Mouse (Mus musculus) limb, embryonic 13.5 days (tissue): ENCODE results near the gene Slc44a5. TPM values are rescaled to one million over a fixed set of nuclear protein-coding genes. Genes with fewer than 3 reads are reported as not detected.
"Not testable (repeated sequence)": the region's sequence is repeated elsewhere in the genome, so short reads cannot be mapped to it uniquely, and the experiment has no call there.

ENCODE experiments used
- ATAC-seq: fragments of 200-750 bp; cut with Nextera tagmentation; 2 replicates; pipeline ENCODE4 v1.8.0; 2017; ENCODE audit warnings: low read depth, moderate number of reproducible peaks, moderate TSS enrichment; ENCODE audit not compliant: low FRiP score
- H3K27ac ChIP-seq: fragments of 300-500 bp; sonication (generic); 2 replicates; pipeline ENCODE4 v1.5.1; 2015; ENCODE audit warnings: inconsistent platforms, mild to moderate bottlenecking, moderate library complexity
- H3K27me3 ChIP-seq: fragments of 300-500 bp; sonication (generic); 2 replicates; pipeline ENCODE4 v1.6.1; 2015; ENCODE audit warnings: mild to moderate bottlenecking, inconsistent platforms
- H3K36me3 ChIP-seq: fragments of 300-500 bp; sonication (generic); 2 replicates; pipeline ENCODE4 v1.6.1; 2015; ENCODE audit warnings: inconsistent platforms, mild to moderate bottlenecking, moderate library complexity
- H3K4me1 ChIP-seq: fragments of 300-500 bp; sonication (generic); 2 replicates; pipeline ENCODE4 v1.6.1; 2015; ENCODE audit warnings: inconsistent platforms
- H3K4me2 ChIP-seq: fragments of 300-500 bp; sonication (generic); replicated peaks from 2 replicates; pipeline ENCODE4 v1.6.1; 2015; ENCODE audit warnings: inconsistent platforms, mild to moderate bottlenecking, moderate library complexity
- H3K4me3 ChIP-seq: fragments of 300-500 bp; sonication (generic); 2 replicates; pipeline ENCODE4 v1.5.1; 2015; ENCODE audit warnings: moderate library complexity, mild to moderate bottlenecking, inconsistent platforms
- H3K9ac ChIP-seq: fragments of 300-500 bp; sonication (generic); 2 replicates; pipeline ENCODE4 v1.6.1; 2015; ENCODE audit warnings: mild to moderate bottlenecking, inconsistent platforms
- H3K9me3 ChIP-seq: fragments of 300-500 bp; sonication (generic); 2 replicates; pipeline ENCODE4 v1.6.1; 2016; ENCODE audit warnings: inconsistent platforms
- WGBS: fragments of 180-500 bp; shearing (Covaris S2); methylation state at CpG from one replicate; pipeline ENCODE4 v1.1.7; 2015; 5-methylcytosine and 5-hydroxymethylcytosine counted together
- polyA plus RNA-seq: library from polyadenylated mRNA; unstranded; fragments of >200 nt; fragmentation: Nextera tagmentation; extraction: Ambion mirVana; gene quantifications from 2 replicates; pipeline ENCODE4 v1.2.1, GENCODE M21; 2015

Slc44a5 gene
- polyA plus RNA-seq, 1 experiment from 2014 or later, result 1.0 TPM

- 30% methylated on average over 10 of the region's 10 CpGs for WGBS
- H3K27me3 ChIP-seq, result no peaks in the 10 kb centered on the region
- no peak overlapping the region for H3K4me2 ChIP-seq
- H3K9ac ChIP-seq, result no peak overlapping the region
- no peaks in the 10 kb centered on the region for H3K9me3 ChIP-seq
- no peak overlapping the region for H3K27ac ChIP-seq
- H3K4me1 ChIP-seq, result no peaks in the 10 kb centered on the region
- no peaks in the 10 kb centered on the region for H3K36me3 ChIP-seq
- no peak overlapping the region for H3K4me3 ChIP-seq
- no peak for ATAC-seq
Observed at GRCm38 (mm10) chr3:154210431-154211055, 237.3 kb downstream of the Slc44a5 start.

- no peak for ATAC-seq
- Histone ChIP-seq H3K9me3 (no peaks in the 10 kb centered on the region), H3K4me1 (no peaks in the 10 kb centered on the region), H3K4me2 (no peak overlapping the region), H3K4me3 (no peak overlapping the region), H3K27me3 (no peaks in the 10 kb centered on the region), H3K27ac (no peak overlapping the region), H3K9ac (no peak overlapping the region), H3K36me3 (no peaks in the 10 kb centered on the region)
- 87% methylated on average over 2 of the region's 2 CpGs for WGBS
Observed at GRCm38 (mm10) chr3:154212551-154212950, 239.3 kb downstream of the Slc44a5 start.

DNA sequence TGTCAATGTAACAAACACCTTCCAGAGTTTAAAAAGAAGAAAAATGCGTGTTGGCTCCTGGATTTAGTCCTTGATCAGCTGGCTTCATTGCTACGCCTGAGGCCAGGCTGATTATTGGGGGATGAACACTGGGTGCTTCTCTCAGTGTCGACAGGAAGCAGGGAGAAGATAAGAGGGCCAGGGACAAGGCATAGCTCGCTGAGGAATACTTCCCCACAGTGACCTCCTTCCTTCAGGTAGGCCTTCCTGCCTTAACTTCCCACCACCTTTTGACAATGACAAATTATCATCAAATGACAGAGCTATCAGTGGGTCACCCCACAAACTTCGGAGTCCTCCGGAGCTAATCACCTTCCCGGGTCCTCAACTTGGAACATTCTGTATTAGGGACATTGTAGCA is 242.1 kb downstream of the Slc44a5 start:
- Histone ChIP-seq H3K27ac (no peak overlapping the region), H3K9me3 (no peaks in the 10 kb centered on the region), H3K9ac (no peak overlapping the region), H3K4me2 (no peak overlapping the region), H3K27me3 (no peaks in the 10 kb centered on the region), H3K4me1 (no peaks in the 10 kb centered on the region), H3K4me3 (no peak overlapping the region), H3K36me3 (no peaks in the 10 kb centered on the region)
- no peak for ATAC-seq
- WGBS, result 71% methylated on average over 7 of the region's 7 CpGs

DNA sequence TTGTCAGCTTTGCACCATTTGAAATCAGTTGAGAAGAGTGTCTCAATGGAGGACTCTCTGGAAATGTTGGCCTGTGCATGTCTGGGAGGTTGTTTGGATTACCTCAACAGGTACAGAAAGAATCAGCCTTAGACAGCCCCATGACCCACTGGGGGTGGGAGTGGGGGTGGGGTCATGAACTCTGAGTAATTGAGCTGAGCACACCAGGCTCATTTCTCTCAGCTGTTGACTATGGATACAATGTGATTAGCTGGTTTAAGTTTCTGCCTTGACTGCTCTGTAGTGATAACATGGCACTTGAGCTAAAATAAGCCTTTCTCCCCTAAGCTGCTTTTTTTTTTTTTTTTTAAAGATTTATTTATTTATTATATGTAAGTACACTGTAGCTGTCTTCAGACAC is 242.5 kb downstream of the Slc44a5 start:
- no peak overlapping the region for H3K4me2 ChIP-seq
- no peak for ATAC-seq
- H3K4me3 ChIP-seq, result no peak overlapping the region
- H3K4me1 ChIP-seq, result no peaks in the 10 kb centered on the region
- no peak overlapping the region for H3K27ac ChIP-seq
- no peaks in the 10 kb centered on the region for H3K36me3 ChIP-seq
- H3K27me3 ChIP-seq, result no peaks in the 10 kb centered on the region
- H3K9ac ChIP-seq, result no peak overlapping the region
- no peaks in the 10 kb centered on the region for H3K9me3 ChIP-seq

DNA sequence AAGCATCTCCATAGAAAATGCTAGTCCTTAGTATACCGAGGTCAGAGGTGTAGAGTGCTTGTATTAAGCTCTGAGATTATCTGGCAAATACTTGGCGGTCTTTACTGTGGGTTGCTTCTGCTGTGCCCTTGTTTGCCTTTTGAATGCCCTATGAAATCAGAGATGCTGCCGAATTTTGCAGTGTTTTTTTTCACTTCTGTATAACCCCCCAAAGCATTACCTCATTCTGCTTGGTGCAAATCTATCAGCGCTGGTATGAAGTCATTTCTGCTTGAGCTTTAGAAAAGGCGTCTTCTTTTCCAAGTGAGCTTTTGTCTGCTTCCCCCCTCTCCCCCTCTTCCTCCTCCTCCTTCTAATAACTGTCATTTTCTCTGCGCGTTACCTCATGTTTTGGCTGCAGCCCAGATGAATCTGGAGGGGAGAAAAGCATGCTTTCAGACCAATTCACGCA is 248.9 kb downstream of the Slc44a5 start:
- Histone ChIP-seq H3K27me3 (no peaks in the 10 kb centered on the region), H3K9me3 (no peaks in the 10 kb centered on the region), H3K36me3 (no peaks in the 10 kb centered on the region), H3K9ac (no peak overlapping the region), H3K4me1 (0 out of 2 replicates have a peak, but pooled peaks cover 8% of the 10 kb centered on the region), H3K4me3 (no peak overlapping the region), H3K27ac (no peak overlapping the region), H3K4me2 (no peak overlapping the region)
- peak; percentile 64 for ATAC-seq
- 53% methylated on average over 8 of the region's 8 CpGs for WGBS

DNA sequence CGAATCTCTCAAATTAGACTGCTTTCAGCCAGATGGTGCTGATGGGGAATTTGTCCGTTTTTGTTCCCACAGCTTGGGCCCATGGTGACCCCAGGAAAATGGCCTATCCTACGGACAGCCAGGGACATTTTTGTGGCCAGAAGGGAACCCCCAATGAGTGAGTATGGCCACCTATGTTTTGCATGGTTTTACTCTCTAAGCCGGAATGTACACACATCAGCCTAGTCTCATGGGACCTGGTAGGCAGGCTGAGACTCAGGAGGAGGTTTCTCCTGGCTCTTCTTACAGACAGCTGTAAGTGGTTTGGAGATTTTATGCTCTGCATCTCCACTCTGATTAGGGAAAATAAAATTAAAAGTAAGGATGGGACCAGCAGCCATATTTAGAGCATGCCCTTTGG is 249.5 kb downstream of the Slc44a5 start:
- 0 out of 2 replicates have a peak, but pooled peaks have one; percentile 12 for ATAC-seq
- Histone ChIP-seq H3K27ac (no peak overlapping the region), H3K27me3 (no peaks in the 10 kb centered on the region), H3K4me2 (no peak overlapping the region), H3K4me1 (0 out of 2 replicates have a peak, but pooled peaks cover 8% of the 10 kb centered on the region), H3K4me3 (no peak overlapping the region), H3K9ac (no peak overlapping the region), H3K36me3 (no peaks in the 10 kb centered on the region), H3K9me3 (no peaks in the 10 kb centered on the region)
- 62% methylated on average over 4 of the region's 4 CpGs for WGBS

- peak; percentile 49; the same call in 1 of the 2 replicates for ATAC-seq
Observed at GRCm38 (mm10) chr3:154226100-154226752, 253.0 kb downstream of the Slc44a5 start.

GRCm38 (mm10) chr3:154244932-154245331 is 271.7 kb downstream of the Slc44a5 start:
- Histone ChIP-seq H3K4me1 (no peaks in the 10 kb centered on the region), H3K27ac (no peak overlapping the region), H3K9me3 (peaks cover 10% of the 10 kb centered on the region), H3K9ac (no peak overlapping the region), H3K27me3 (peaks cover 12% of the 10 kb centered on the region; the same call in 1 of the 2 replicates), H3K36me3 (no peaks in the 10 kb centered on the region), H3K4me2 (no peak overlapping the region), H3K4me3 (no peak overlapping the region)
- WGBS, result 84% methylated on average over 1 of the region's 1 CpGs
- no peak for ATAC-seq

More at GRCm38 (mm10) chr3:154226100-154226752, 253.0 kb downstream of the Slc44a5 start:
- Histone ChIP-seq H3K4me1 (0 out of 2 replicates have a peak, but pooled peaks cover 8% of the 10 kb centered on the region), H3K27ac (no peak overlapping the region), H3K9me3 (no peaks in the 10 kb centered on the region), H3K36me3 (no peaks in the 10 kb centered on the region), H3K27me3 (peaks cover 3% of the 10 kb centered on the region), H3K9ac (no peak overlapping the region), H3K4me3 (no peak overlapping the region), H3K4me2 (no peak overlapping the region)
- 56% methylated on average over 10 of the region's 10 CpGs for WGBS

GRCm38 (mm10) chr3:154251486-154251885 is 278.2 kb downstream of the Slc44a5 start:
- Histone ChIP-seq H3K9ac (no peak overlapping the region), H3K9me3 (peaks cover 7% of the 10 kb centered on the region), H3K4me1 (no peaks in the 10 kb centered on the region), H3K36me3 (no peaks in the 10 kb centered on the region), H3K4me2 (no peak overlapping the region), H3K4me3 (no peak overlapping the region), H3K27ac (no peak overlapping the region), H3K27me3 (peaks cover 51% of the 10 kb centered on the region)
- WGBS, result 82% methylated on average over 2 of the region's 2 CpGs
- ATAC-seq, result no peak

DNA sequence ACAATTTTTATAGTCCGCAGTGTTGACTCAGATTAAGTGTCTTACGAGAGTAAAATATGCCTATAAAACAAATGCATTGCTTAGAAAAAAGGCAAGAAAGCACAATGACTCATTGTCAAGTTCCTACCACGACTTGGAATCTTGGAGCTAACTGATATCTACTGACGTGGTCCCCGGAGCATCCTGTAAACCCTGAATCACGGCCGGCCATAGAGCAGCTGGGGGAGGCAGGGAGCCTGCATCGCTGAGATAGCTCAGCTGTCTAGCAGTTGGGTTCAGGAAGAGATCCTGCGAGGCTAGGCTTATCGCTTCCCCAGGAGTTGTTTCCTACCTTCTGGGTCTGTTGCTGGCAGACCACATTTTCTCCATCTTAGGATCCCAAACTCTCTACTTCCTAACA is 279.0 kb downstream of the Slc44a5 start:
- no peaks in the 10 kb centered on the region for H3K36me3 ChIP-seq
- no peaks in the 10 kb centered on the region for H3K4me1 ChIP-seq
- H3K27ac ChIP-seq, result no peak overlapping the region
- no peak for ATAC-seq
- peaks cover 3% of the 10 kb centered on the region for H3K9me3 ChIP-seq
- H3K27me3 ChIP-seq, result peaks cover 54% of the 10 kb centered on the region
- no peak overlapping the region for H3K9ac ChIP-seq
- no peak overlapping the region for H3K4me3 ChIP-seq
- 68% methylated on average over 10 of the region's 10 CpGs for WGBS
- no peak overlapping the region for H3K4me2 ChIP-seq

DNA sequence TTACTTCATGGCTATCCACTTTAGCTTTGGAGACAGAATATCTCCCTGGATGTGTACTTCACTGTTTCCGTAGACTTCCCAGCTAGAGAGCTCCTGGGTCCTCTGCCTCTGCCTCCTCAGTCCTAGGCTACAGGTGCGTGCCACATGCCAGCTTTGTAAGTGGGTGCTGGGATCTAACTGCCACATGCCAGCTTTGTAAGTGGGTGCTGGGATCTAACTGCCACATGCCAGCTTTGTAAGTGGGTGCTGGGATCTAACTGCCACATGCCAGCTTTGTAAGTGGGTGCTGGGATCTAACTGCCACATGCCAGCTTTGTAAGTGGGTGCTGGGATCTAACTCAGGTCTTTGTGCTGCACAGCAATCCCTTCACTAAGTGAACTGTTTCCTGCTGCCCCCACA is 281.0 kb downstream of the Slc44a5 start:
- not testable (repeated sequence) for H3K4me3 ChIP-seq, H3K4me2 ChIP-seq, H3K9me3 ChIP-seq, H3K9ac ChIP-seq, ATAC-seq, H3K27ac ChIP-seq, H3K4me1 ChIP-seq, H3K36me3 ChIP-seq
- H3K27me3 ChIP-seq, result peaks cover 58% of the 10 kb centered on the region
- WGBS, result 83% methylated on average over 2 of the region's 2 CpGs

GRCm38 (mm10) chr3:154257312-154257711 is 284.1 kb downstream of the Slc44a5 start:
- no peaks in the 10 kb centered on the region for H3K9me3 ChIP-seq
- no peak overlapping the region for H3K27ac ChIP-seq
- ATAC-seq, result peak; percentile 78
- H3K9ac ChIP-seq, result no peak overlapping the region
- H3K4me3 ChIP-seq, result no peak overlapping the region
- no peaks in the 10 kb centered on the region for H3K36me3 ChIP-seq
- no peaks in the 10 kb centered on the region for H3K4me1 ChIP-seq
- H3K27me3 ChIP-seq, result peaks cover 76% of the 10 kb centered on the region
- no peak overlapping the region for H3K4me2 ChIP-seq
